Mouse (Mus musculus): Measurements from ENCODE around the gene Prkcd.
A peak's percentile ranks its signal among the peaks of the same experiment; 100 is the strongest.

DNA sequence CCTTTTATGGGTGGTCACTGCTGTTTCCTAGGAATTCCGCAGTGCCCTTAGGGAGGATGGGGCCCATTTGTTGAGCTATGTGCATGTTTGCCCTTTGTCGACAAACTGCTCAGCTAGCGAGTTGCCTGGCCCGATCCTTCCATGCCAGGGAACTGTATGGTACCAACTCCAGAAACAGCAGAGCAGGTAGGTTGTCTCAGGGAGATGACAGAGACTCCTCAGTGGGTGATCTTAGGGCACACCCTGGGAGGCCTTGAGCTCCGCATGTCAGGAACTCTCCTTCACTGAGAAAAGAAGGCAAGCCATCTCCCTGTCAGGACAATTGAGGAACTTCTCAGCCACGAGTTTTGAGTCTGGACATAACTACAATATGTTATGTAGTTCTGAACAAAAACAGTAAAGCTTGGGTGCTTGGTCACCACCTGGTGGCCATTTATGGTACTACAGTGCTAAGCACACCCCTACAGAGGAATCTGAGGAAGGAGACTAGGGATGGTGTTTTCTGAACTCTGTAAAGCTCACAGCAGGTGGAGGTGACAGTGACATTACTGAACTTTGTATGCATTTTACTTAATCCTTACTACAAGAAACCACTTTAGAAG is 51.9 kb downstream of the Prkcd start:
- TF ChIP-seq CTCF (IDR thresholded peaks at IDR 0.05; ENCODE audit: extremely low read depth, insufficient read depth, insufficient read length, insufficient replicate concordance) (peak; percentile 50; the same call in 1 of the 2 replicates), POLR2A (IDR thresholded peaks at IDR 0.05; ENCODE audit: low read depth, low read length) (no peak)

Measured in spleen, adult 2 months (tissue).